Mouse (Mus musculus) c-Kit-positive CD71-positive TER-119-positive erythroid progenitor cells, embryonic 14.5 days (primary cell): ENCODE data around the gene Arpc5.
A peak's percentile ranks its signal among the peaks of the same experiment; 100 is the strongest.
"Not testable (repeated sequence)": the region's sequence is repeated elsewhere in the genome, so short reads cannot be mapped to it uniquely, and the experiment has no call there.

Experiments used
- DNase-seq: peaks from one replicate; pipeline ENCODE4 v3.0.0-alpha.2; 2013; ENCODE audit warnings: low spot score

The Arpc5 gene

GRCm38 (mm10) chr1:152779071-152779737 lies 12.9 kb downstream of the Arpc5 start:
- DNase-seq, result peak; percentile 57

GRCm38 (mm10) chr1:152784620-152785019 lies 18.3 kb downstream of the Arpc5 start:
- DNase-seq, result no peak

- DNase-seq, result not testable (repeated sequence)
These were observed 19.1 kb downstream of the Arpc5 start for GRCm38 (mm10) chr1:152785446-152785845.

- DNase-seq, result no peak
These were observed 20.6 kb downstream of the Arpc5 start for GRCm38 (mm10) chr1:152786953-152787352.

- DNase-seq, result no peak
These were observed 21.8 kb downstream of the Arpc5 start for GRCm38 (mm10) chr1:152788121-152788660.

- DNase-seq, result peak; percentile 21
These were observed 23.9 kb downstream of the Arpc5 start for GRCm38 (mm10) chr1:152790254-152790653.

- no peak for DNase-seq
These were observed 24.5 kb downstream of the Arpc5 start for GRCm38 (mm10) chr1:152790821-152791220.

GRCm38 (mm10) chr1:152791269-152791668 lies 24.9 kb downstream of the Arpc5 start:
- DNase-seq, result no peak

GRCm38 (mm10) chr1:152792736-152793494 lies 26.6 kb downstream of the Arpc5 start:
- no peak for DNase-seq

- DNase-seq, result no peak
These were observed 27.3 kb downstream of the Arpc5 start for GRCm38 (mm10) chr1:152793495-152794130.

- no peak for DNase-seq
These were observed 29.4 kb downstream of the Arpc5 start for GRCm38 (mm10) chr1:152795688-152796255.

GRCm38 (mm10) chr1:152796683-152797263 lies 30.4 kb downstream of the Arpc5 start:
- DNase-seq, result no peak

- DNase-seq, result no peak
These were observed 31.8 kb downstream of the Arpc5 start for GRCm38 (mm10) chr1:152798125-152798524.

- DNase-seq, result no peak
These were observed 33.6 kb downstream of the Arpc5 start, which contains the start of gene Ncf2 for GRCm38 (mm10) chr1:152799897-152800296. Gene Ncf2 (plus strand): TSS chr1:152800194.

GRCm38 (mm10) chr1:152800633-152801176 lies 34.4 kb downstream of the Arpc5 start:
- no peak for DNase-seq

GRCm38 (mm10) chr1:152804907-152805306 lies 38.6 kb downstream of the Arpc5 start:
- no peak for DNase-seq

- no peak for DNase-seq
These were observed 41.5 kb downstream of the Arpc5 start for GRCm38 (mm10) chr1:152807619-152808391.

- no peak for DNase-seq
These were observed 42.0 kb downstream of the Arpc5 start for GRCm38 (mm10) chr1:152808392-152808680.

- no peak for DNase-seq
These were observed 43.4 kb downstream of the Arpc5 start for GRCm38 (mm10) chr1:152809541-152810252.
